Mouse (Mus musculus) MEL (cell line): ENCODE measurements around the gene Bco1.
A peak's percentile ranks its signal among the peaks of the same experiment; 100 is the strongest.

Experiments
- CTCF ChIP-seq, 3 experiments: IDR thresholded peaks in 2 of 3; conservative IDR thresholded peaks in 1 of 3; 2 replicates each; pipeline ENCODE4 v1.5.1; 2011 to 2012; ENCODE audit warnings: low read length in 3 of 3, low read depth in 2 of 3, mild to moderate bottlenecking in 2 of 3, improper control_type of control experiment in 1 of 3, inconsistent platforms in 1 of 3, mixed read lengths in 1 of 3, moderate library complexity in 1 of 3; ENCODE audit not compliant: control insufficient read depth in 1 of 3, insufficient read depth in 1 of 3, poor library complexity in 1 of 3, severe bottlenecking in 1 of 3
- E2F4 ChIP-seq: IDR thresholded peaks from 2 replicates; pipeline ENCODE4 v1.6.1; 2011; ENCODE audit warnings: low read depth, low read length, improper control_type of control experiment, borderline replicate concordance
- MXI1 ChIP-seq: IDR thresholded peaks from 2 replicates; pipeline ENCODE4 v1.6.1; 2011; ENCODE audit warnings: mild to moderate bottlenecking, low read depth, low read length, improper control_type of control experiment
- TAL1 ChIP-seq: IDR thresholded peaks from 2 replicates; pipeline ENCODE4 v1.6.1; 2012; ENCODE audit warnings: mild to moderate bottlenecking, inconsistent platforms, low read length, moderate library complexity, mixed read lengths

- TF ChIP-seq E2F4 (no peak), TAL1 (peak; percentile 63), CTCF (IDR thresholded peaks at IDR 0.05 in 2 of 3, conservative IDR thresholded peaks at IDR 0.05 in 1 of 3; ENCODE audit: control insufficient read depth in 1 of 3, insufficient read depth in 1 of 3, low read depth in 2 of 3, low read length in 3 of 3, poor library complexity in 1 of 3, severe bottlenecking in 1 of 3) (no peak), MXI1 (peak; percentile 37; the same call in 1 of the 2 replicates)
These were observed 40.6 kb upstream of the Bco1 start for GRCm38 (mm10) chr8:117055097-117055496.
